Mouse (Mus musculus) midbrain, postnatal 0 days (tissue): ENCODE measurements at regions not wholly inside any gene's neighbourhood (a gene's known extent, or its start where the extent isn't known, plus 50 kb on each side); places are given as distances from the start of the nearest gene placed in this dataset.

Source experiments
- ATAC-seq: fragments of 200-750 bp; cut with Nextera tagmentation; 2 replicates; pipeline ENCODE4 v1.8.0; 2017; ENCODE audit warnings: moderate number of reproducible peaks, mild to moderate bottlenecking, moderate TSS enrichment, moderate library complexity; ENCODE audit not compliant: low FRiP score
- DNase-seq: peaks from one replicate; pipeline ENCODE4 v3.0.0-alpha.2; 2015; ENCODE audit warnings: low spot score
- H3K27ac ChIP-seq: fragments of 300-500 bp; sonication (generic); 2 replicates; pipeline ENCODE4 v1.5.1; 2014; ENCODE audit warnings: low read depth, mild to moderate bottlenecking, low read length, mixed read lengths
- H3K27me3 ChIP-seq: fragments of 300-500 bp; sonication (generic); 2 replicates; pipeline ENCODE4 v1.6.1; 2014; ENCODE audit warnings: low read length, control low read depth, mixed read lengths; ENCODE audit not compliant: insufficient read depth
- H3K36me3 ChIP-seq: fragments of 300-500 bp; sonication (generic); 2 replicates; pipeline ENCODE4 v1.6.1; 2014; ENCODE audit warnings: low read length, control low read depth, mixed read lengths; ENCODE audit not compliant: insufficient read depth
- H3K4me1 ChIP-seq: fragments of 300-500 bp; sonication (generic); 2 replicates; pipeline ENCODE4 v1.6.1; 2014; ENCODE audit warnings: mild to moderate bottlenecking, control low read depth, antibody characterized with exemption, low read length, mixed read lengths; ENCODE audit not compliant: insufficient read depth
- H3K4me2 ChIP-seq: fragments of 300-500 bp; sonication (generic); 2 replicates; pipeline ENCODE4 v1.6.1; 2014; ENCODE audit warnings: low read depth, mild to moderate bottlenecking, low read length, mixed read lengths; ENCODE audit not compliant: poor library complexity, severe bottlenecking
- H3K4me3 ChIP-seq: fragments of 300-500 bp; sonication (generic); 2 replicates; pipeline ENCODE4 v1.5.1; 2014; ENCODE audit warnings: low read depth, mild to moderate bottlenecking, low read length, moderate library complexity
- H3K9ac ChIP-seq: fragments of 300-500 bp; sonication (generic); replicated peaks from 2 replicates; pipeline ENCODE4 v1.6.1; 2014; ENCODE audit warnings: mild to moderate bottlenecking, low read length, moderate library complexity, mixed read lengths; ENCODE audit not compliant: poor library complexity, severe bottlenecking
- H3K9me3 ChIP-seq: fragments of 300-500 bp; sonication (generic); 2 replicates; pipeline ENCODE4 v1.6.1; 2016; ENCODE audit warnings: low read length, control low read depth
- CTCF ChIP-seq: IDR thresholded peaks from 2 replicates; pipeline ENCODE4 v1.5.1; 2016; ENCODE audit warnings: antibody characterized with exemption, mild to moderate bottlenecking
- WGBS: fragments of 180-500 bp; shearing (Covaris S2); extraction: QIAGEN DNeasy Blood & Tissue Kit; methylation state at CpG from one replicate; pipeline ENCODE4 v1.1.7; 2014; 5-methylcytosine and 5-hydroxymethylcytosine counted together

- no peak for TF ChIP-seq CTCF
- ATAC-seq: no peak
- H3K4me2 ChIP-seq: no peak overlapping the region
- no peaks in the 10 kb centered on the region for H3K36me3 ChIP-seq
- H3K4me1 ChIP-seq: no peaks in the 10 kb centered on the region
- H3K27me3 ChIP-seq: no peaks in the 10 kb centered on the region
- no peak overlapping the region for H3K27ac ChIP-seq
- WGBS: 89% methylated on average over 3 of the region's 3 CpGs
- H3K4me3 ChIP-seq: no peak overlapping the region
- DNase-seq: no peak
- no peak overlapping the region for H3K9ac ChIP-seq
- H3K9me3 ChIP-seq: 0 out of 2 replicates have a peak, but pooled peaks cover 3% of the 10 kb centered on the region
These were observed 78.6 kb upstream of the Lrpprc start for GRCm38 (mm10) chr17:84869074-84869722.

DNA sequence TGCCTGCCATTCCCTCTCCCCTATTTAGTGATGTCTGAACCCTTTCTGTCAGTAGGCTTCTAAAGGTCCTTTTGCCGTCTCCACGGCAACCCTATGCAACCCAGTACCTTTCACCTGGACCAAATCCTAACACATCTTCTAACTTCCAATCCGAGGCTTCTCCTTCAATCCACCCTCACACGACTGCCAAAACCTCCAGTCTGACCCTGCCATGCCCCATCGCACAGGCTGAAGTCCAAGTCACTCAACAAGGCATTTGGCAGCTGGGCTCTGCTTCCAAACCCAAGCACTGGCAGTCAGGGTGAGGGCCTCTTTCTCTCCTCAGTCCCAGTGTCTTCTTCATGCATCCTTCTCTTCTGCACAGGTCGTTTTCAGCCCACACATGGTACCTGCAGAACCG is 83.0 kb upstream of the Lrpprc start:
- H3K4me1 ChIP-seq: no peaks in the 10 kb centered on the region
- DNase-seq (peak; percentile 34), ATAC-seq (no peak)
- H3K9me3 ChIP-seq: no peaks in the 10 kb centered on the region
- TF ChIP-seq CTCF: no peak
- H3K9ac ChIP-seq: no peak overlapping the region
- no peak overlapping the region for H3K4me3 ChIP-seq
- no peak overlapping the region for H3K4me2 ChIP-seq
- no peaks in the 10 kb centered on the region for H3K27me3 ChIP-seq
- no peaks in the 10 kb centered on the region for H3K36me3 ChIP-seq
- WGBS: 68% methylated on average over 7 of the region's 7 CpGs
- H3K27ac ChIP-seq: no peak overlapping the region

- Histone ChIP-seq H3K27me3 (no peaks in the 10 kb centered on the region), H3K4me3 (no peak overlapping the region), H3K27ac (no peak overlapping the region), H3K4me1 (no peaks in the 10 kb centered on the region), H3K9me3 (no peaks in the 10 kb centered on the region), H3K4me2 (no peak overlapping the region), H3K9ac (no peak overlapping the region), H3K36me3 (no peaks in the 10 kb centered on the region)
- no peak for ATAC-seq
- WGBS: 70% methylated on average over 6 of the region's 6 CpGs
- TF ChIP-seq CTCF: no peak
- DNase-seq: no peak
These were observed 82.0 kb upstream of the Ppm1b start for GRCm38 (mm10) chr17:84874494-84874893.

GRCm38 (mm10) chr17:84875031-84875430 is 81.5 kb upstream of the Ppm1b start:
- H3K9ac ChIP-seq: no peak overlapping the region
- no peak overlapping the region for H3K27ac ChIP-seq
- no peaks in the 10 kb centered on the region for H3K4me1 ChIP-seq
- TF ChIP-seq CTCF: no peak
- no peaks in the 10 kb centered on the region for H3K36me3 ChIP-seq
- DNase-seq: no peak
- WGBS: 80% methylated on average over 6 of the region's 6 CpGs
- H3K4me3 ChIP-seq: no peak overlapping the region
- no peaks in the 10 kb centered on the region for H3K27me3 ChIP-seq
- no peak for ATAC-seq
- no peak overlapping the region for H3K4me2 ChIP-seq
- H3K9me3 ChIP-seq: no peaks in the 10 kb centered on the region

GRCm38 (mm10) chr17:84876037-84876436 is 80.5 kb upstream of the Ppm1b start:
- Histone ChIP-seq H3K9ac (no peak overlapping the region), H3K9me3 (no peaks in the 10 kb centered on the region), H3K4me2 (no peak overlapping the region), H3K36me3 (no peaks in the 10 kb centered on the region), H3K4me1 (no peaks in the 10 kb centered on the region), H3K4me3 (no peak overlapping the region), H3K27me3 (no peaks in the 10 kb centered on the region), H3K27ac (no peak overlapping the region)
- ATAC-seq: no peak
- no peak for DNase-seq
- WGBS: 86% methylated on average over 4 of the region's 4 CpGs
- no peak for TF ChIP-seq CTCF

- no peak overlapping the region for H3K4me3 ChIP-seq
- H3K9ac ChIP-seq: no peak overlapping the region
- no peak for TF ChIP-seq CTCF
- WGBS: 74% methylated on average over 14 of the region's 14 CpGs
- no peak overlapping the region for H3K27ac ChIP-seq
- ATAC-seq (peak; percentile 34; the same call in 1 of the 2 replicates), DNase-seq (no peak)
- H3K4me1 ChIP-seq: no peaks in the 10 kb centered on the region
- H3K4me2 ChIP-seq: no peak overlapping the region
- no peaks in the 10 kb centered on the region for H3K27me3 ChIP-seq
- no peaks in the 10 kb centered on the region for H3K9me3 ChIP-seq
- H3K36me3 ChIP-seq: no peaks in the 10 kb centered on the region
These were observed 79.2 kb upstream of the Ppm1b start for GRCm38 (mm10) chr17:84877176-84877863.
